14 mouse cellular contexts compared by ENCODE assay signal in the genomic region with DNA sequence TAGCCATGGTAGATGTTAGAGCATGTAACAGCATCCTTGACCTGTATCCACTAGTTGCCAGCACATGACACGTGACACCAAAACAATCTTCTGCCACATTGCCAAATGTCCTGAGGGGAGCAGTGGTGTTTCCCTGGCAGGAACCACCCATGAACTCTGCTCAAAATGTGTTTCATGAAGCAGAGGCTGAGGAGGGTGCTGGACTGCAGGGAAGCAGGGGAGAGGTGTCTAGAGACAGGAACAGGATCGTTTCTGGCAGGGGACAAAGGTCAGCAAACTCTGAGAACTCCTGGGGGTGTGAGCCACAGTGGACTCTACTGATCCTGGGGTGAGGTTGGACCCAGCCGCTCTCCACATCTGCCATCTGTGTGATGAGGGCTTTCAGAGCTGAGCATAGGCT. TPM values are rescaled to one million over a fixed set of nuclear protein-coding genes. Genes with fewer than 3 reads are reported as not detected.
DNase-seq lines count a peak whose midpoint lies in the region; ATAC-seq and TF ChIP-seq lines count a peak whose summit lies in the region.
"Had no signal": no experiment of that assay in that cellular context is flagged by ENCODE, and none has a peak within 500 bp of the region (broad histone marks: within the 10 kb centered on the region; RNA-seq: fewer than 3 reads in every experiment).

No protein-coding gene starts in this region.

- H3K27ac ChIP-seq in lung, postnatal 0 days (ENCODE audit: low read length) = 0 out of 2 replicates have a peak overlapping the region, but pooled peaks have one; percentile 3
- H3K27ac ChIP-seq in olfactory bulb, adult 2 months (ENCODE audit: insufficient read depth, low read depth, low read length) = peak overlapping the region; percentile 31; the same call in 1 of the 2 replicates
- H3K27ac ChIP-seq: embryonic facial prominence, embryonic 13.5 days; midbrain, embryonic 10.5 days; neural tube, embryonic 13.5 days had no signal

- no peak for TF ChIP-seq CTCF in lung, postnatal 0 days (IDR thresholded peaks at IDR 0.05)
- TF ChIP-seq CTCF in olfactory bulb, adult 2 months (IDR thresholded peaks at IDR 0.05; ENCODE audit: insufficient read depth, low read depth, low read length) = no peak

- DNase-seq in kidney, adult 18-20 months = peak; percentile 48
- DNase-seq in kidney, postnatal 10 days = no peak
- DNase-seq in lung, postnatal 0 days (ENCODE audit: low spot score) = peak; percentile 49
- no peak for DNase-seq in lung, postnatal 14 days
- DNase-seq in kidney, postnatal 25 days = peak; percentile 51 to 80
- no peak for DNase-seq in cerebellum, postnatal 14 days
- DNase-seq: cerebellum, adult 2 months; gastrocnemius, postnatal 36 days; right cerebral cortex, postnatal 4 days had no signal

- TF ChIP-seq EP300 in lung, postnatal 0 days (IDR thresholded peaks at IDR 0.05) = no peak

- no peak for TF ChIP-seq POLR2A in olfactory bulb, adult 2 months (IDR thresholded peaks at IDR 0.05; ENCODE audit: insufficient read depth, low read depth, low read length)

- peaks cover 4% of the 10 kb centered on the region; the same call in 1 of the 2 replicates for H3K4me1 ChIP-seq in lung, postnatal 0 days (ENCODE audit: insufficient read depth, low read depth, low read length)
- peaks cover 42% of the 10 kb centered on the region for H3K4me1 ChIP-seq in olfactory bulb, adult 2 months (ENCODE audit: control insufficient read depth, insufficient read depth, low read length)

- 61% methylated on average over 3 of the region's 3 CpGs for WGBS in lung, postnatal 0 days
- 76% methylated on average over 3 of the region's 3 CpGs for WGBS in olfactory bulb, adult 2 months

- H3K9ac ChIP-seq in lung, postnatal 0 days (replicated peaks; ENCODE audit: low read depth) = no peak overlapping the region
- H3K9ac ChIP-seq: embryonic facial prominence, embryonic 13.5 days; neural tube, embryonic 13.5 days had no signal

- H3K27me3 ChIP-seq in lung, postnatal 0 days (replicated peaks; ENCODE audit: insufficient read depth, low read length) = no peaks in the 10 kb centered on the region
- H3K27me3 ChIP-seq: embryonic facial prominence, embryonic 13.5 days; neural tube, embryonic 13.5 days had no signal

- peak; percentile 52 for ATAC-seq in lung, postnatal 0 days

- H3K9me3 ChIP-seq in lung, postnatal 0 days (ENCODE audit: low read length) = no peaks in the 10 kb centered on the region
- H3K9me3 ChIP-seq: embryonic facial prominence, embryonic 13.5 days; midbrain, embryonic 10.5 days; neural tube, embryonic 13.5 days had no signal

- no peaks in the 10 kb centered on the region for H3K36me3 ChIP-seq in lung, postnatal 0 days (ENCODE audit: insufficient read depth, low read length)
- H3K36me3 ChIP-seq: midbrain, embryonic 10.5 days had no signal

- H3K4me3 ChIP-seq in lung, postnatal 0 days (ENCODE audit: low read depth, low read length) = no peak overlapping the region
- H3K4me3 ChIP-seq in olfactory bulb, adult 2 months (ENCODE audit: insufficient read depth, low read depth, low read length) = no peak overlapping the region
- H3K4me3 ChIP-seq: embryonic facial prominence, embryonic 13.5 days; midbrain, embryonic 10.5 days; neural tube, embryonic 13.5 days had no signal

- no peak overlapping the region for H3K4me2 ChIP-seq in lung, postnatal 0 days (replicated peaks; ENCODE audit: low read depth, low read length)
- H3K4me2 ChIP-seq: embryonic facial prominence, embryonic 13.5 days; heart, embryonic 11.5 days; neural tube, embryonic 13.5 days had no signal

RNA-seq across cellular contexts. Expression of gene Dnmt3a, which starts 53.7 kb away (rescaled TPM):
- 60.3 and 74.8 TPM in 2 replicates for polyA plus RNA-seq in lung, postnatal 0 days (2015; fragmentation: Nextera tagmentation; extraction: Ambion mirVana)
- not detected in 2 replicates for polyA plus RNA-seq in olfactory bulb, adult 2 months (2012; ENCODE audit: insufficient read depth, insufficient read length, low replicate concordance, missing spikeins)

Comparison
In these comparisons a context has a peak if more than half of its experiments do, and no peak if none do; other contexts are left out.
1. DNase-seq: peak in kidney, adult 18-20 months (single experiment), lung, postnatal 0 days (single experiment) and kidney, postnatal 25 days (2 of 2); none in kidney, postnatal 10 days (single experiment), lung, postnatal 14 days (single experiment) and cerebellum, postnatal 14 days (0 of 2).